Comparison of ENCODE assay signal across 24 mouse cellular contexts in genomic region chr7:136542896-136543295, GRCm38 (mm10).
DNase-seq lines count a peak whose midpoint lies in the region; ATAC-seq lines count a peak whose summit lies in the region.
"Had no signal": no experiment of that assay in that cellular context is flagged by ENCODE, and none has a peak within 500 bp of the region (broad histone marks: within the 10 kb centered on the region; RNA-seq: fewer than 3 reads in every experiment).

No protein-coding gene starts in this region.

- no peaks in the 10 kb centered on the region for H3K9me3 ChIP-seq in embryonic facial prominence, embryonic 15.5 days (replicated peaks)
- no peaks in the 10 kb centered on the region for H3K9me3 ChIP-seq in embryonic facial prominence, embryonic 10.5 days
- no peaks in the 10 kb centered on the region for H3K9me3 ChIP-seq in heart, embryonic 10.5 days
- H3K9me3 ChIP-seq in midbrain, embryonic 10.5 days (replicated peaks), result no peaks in the 10 kb centered on the region
- no peaks in the 10 kb centered on the region for H3K9me3 ChIP-seq in midbrain, embryonic 14.5 days (ENCODE audit: control insufficient read depth, low read length)
- no peaks in the 10 kb centered on the region for H3K9me3 ChIP-seq in neural tube, embryonic 14.5 days (ENCODE audit: control insufficient read depth, low read length)
- H3K9me3 ChIP-seq: embryonic facial prominence, embryonic 13.5 days; forebrain, embryonic 13.5 days; forebrain, embryonic 15.5 days had no signal

- H3K36me3 ChIP-seq in embryonic facial prominence, embryonic 15.5 days, result no peaks in the 10 kb centered on the region
- no peaks in the 10 kb centered on the region for H3K36me3 ChIP-seq in embryonic facial prominence, embryonic 10.5 days (replicated peaks)
- H3K36me3 ChIP-seq in heart, embryonic 10.5 days, result no peaks in the 10 kb centered on the region
- H3K36me3 ChIP-seq in midbrain, embryonic 10.5 days, result no peaks in the 10 kb centered on the region
- no peaks in the 10 kb centered on the region for H3K36me3 ChIP-seq in midbrain, embryonic 14.5 days (ENCODE audit: control insufficient read depth, insufficient read depth, low read length)
- no peaks in the 10 kb centered on the region for H3K36me3 ChIP-seq in neural tube, embryonic 14.5 days (ENCODE audit: control insufficient read depth, insufficient read depth, low read length)
- H3K36me3 ChIP-seq: embryonic facial prominence, embryonic 13.5 days; forebrain, embryonic 15.5 days; G1E had no signal

- no peak overlapping the region for H3K4me2 ChIP-seq in embryonic facial prominence, embryonic 15.5 days (replicated peaks)
- H3K4me2 ChIP-seq in midbrain, embryonic 14.5 days (ENCODE audit: low read length), result no peak overlapping the region
- H3K4me2 ChIP-seq in neural tube, embryonic 14.5 days (ENCODE audit: low read depth, low read length), result no peak overlapping the region
- H3K4me2 ChIP-seq: embryonic facial prominence, embryonic 13.5 days; forebrain, embryonic 13.5 days; forebrain, embryonic 15.5 days had no signal

- no peak overlapping the region for H3K27ac ChIP-seq in embryonic facial prominence, embryonic 15.5 days (replicated peaks)
- no peak overlapping the region for H3K27ac ChIP-seq in embryonic facial prominence, embryonic 10.5 days (replicated peaks)
- no peak overlapping the region for H3K27ac ChIP-seq in heart, embryonic 10.5 days
- no peak overlapping the region for H3K27ac ChIP-seq in midbrain, embryonic 10.5 days (replicated peaks)
- no peak overlapping the region for H3K27ac ChIP-seq in midbrain, embryonic 14.5 days (replicated peaks; ENCODE audit: low read depth, low read length)
- H3K27ac ChIP-seq in neural tube, embryonic 14.5 days (ENCODE audit: low read depth, low read length), result peak overlapping the region; percentile 18; the same call in 1 of the 2 replicates
- H3K27ac ChIP-seq: embryonic facial prominence, embryonic 13.5 days; forebrain, embryonic 13.5 days; forebrain, embryonic 15.5 days had no signal

- intact Hi-C loops in heart, postnatal 14 days (cut with DNase I), result loop anchor here (10.0 kb wide), 1 partner anchor 62 kb away; no protein-coding TSS in a partner anchor

- H3K9ac ChIP-seq in embryonic facial prominence, embryonic 15.5 days, result no peak overlapping the region
- no peak overlapping the region for H3K9ac ChIP-seq in midbrain, embryonic 14.5 days (replicated peaks; ENCODE audit: low read length)
- H3K9ac ChIP-seq in neural tube, embryonic 14.5 days (replicated peaks; ENCODE audit: low read depth, low read length), result no peak overlapping the region
- H3K9ac ChIP-seq: embryonic facial prominence, embryonic 13.5 days; forebrain, embryonic 13.5 days; forebrain, embryonic 15.5 days had no signal

- H3K27me3 ChIP-seq in embryonic facial prominence, embryonic 15.5 days, result peaks cover 6% of the 10 kb centered on the region; the same call in 1 of the 2 replicates
- peaks cover 60% of the 10 kb centered on the region for H3K27me3 ChIP-seq in embryonic facial prominence, embryonic 10.5 days (replicated peaks; ENCODE audit: low read depth, poor library complexity, severe bottlenecking)
- H3K27me3 ChIP-seq in heart, embryonic 10.5 days (ENCODE audit: insufficient read depth, poor library complexity, severe bottlenecking), result 0 out of 2 replicates have a peak, but pooled peaks cover 11% of the 10 kb centered on the region
- peaks cover 76% of the 10 kb centered on the region for H3K27me3 ChIP-seq in midbrain, embryonic 10.5 days (ENCODE audit: low read depth, poor library complexity, severe bottlenecking)
- no peaks in the 10 kb centered on the region for H3K27me3 ChIP-seq in midbrain, embryonic 14.5 days (ENCODE audit: control insufficient read depth, insufficient read depth, low read length)
- H3K27me3 ChIP-seq in neural tube, embryonic 14.5 days (ENCODE audit: control insufficient read depth, insufficient read depth, low read length), result no peaks in the 10 kb centered on the region
- H3K27me3 ChIP-seq: forebrain, embryonic 15.5 days; Patski had no signal

- 67% methylated on average over 7 of the region's 7 CpGs for WGBS in embryonic facial prominence, embryonic 15.5 days
- 77% methylated on average over 7 of the region's 7 CpGs for WGBS in embryonic facial prominence, embryonic 10.5 days
- 71% methylated on average over 7 of the region's 7 CpGs for WGBS in heart, embryonic 10.5 days
- WGBS in midbrain, embryonic 10.5 days, result 73% methylated on average over 7 of the region's 7 CpGs
- WGBS in midbrain, embryonic 14.5 days, result 78% methylated on average over 7 of the region's 7 CpGs
- 61% methylated on average over 7 of the region's 7 CpGs for WGBS in neural tube, embryonic 14.5 days

- peaks cover 8% of the 10 kb centered on the region; the same call in 1 of the 2 replicates for H3K4me1 ChIP-seq in embryonic facial prominence, embryonic 15.5 days
- peaks cover 27% of the 10 kb centered on the region for H3K4me1 ChIP-seq in embryonic facial prominence, embryonic 10.5 days
- H3K4me1 ChIP-seq in heart, embryonic 10.5 days, result peaks cover 5% of the 10 kb centered on the region; the same call in 1 of the 2 replicates
- H3K4me1 ChIP-seq in midbrain, embryonic 10.5 days, result peaks cover 32% of the 10 kb centered on the region
- peaks cover 4% of the 10 kb centered on the region for H3K4me1 ChIP-seq in midbrain, embryonic 14.5 days (ENCODE audit: control insufficient read depth, insufficient read depth, low read length)
- no peaks in the 10 kb centered on the region for H3K4me1 ChIP-seq in neural tube, embryonic 14.5 days (ENCODE audit: control insufficient read depth, insufficient read depth, low read length)

- no peak overlapping the region for H3K4me3 ChIP-seq in embryonic facial prominence, embryonic 15.5 days (replicated peaks)
- no peak overlapping the region for H3K4me3 ChIP-seq in embryonic facial prominence, embryonic 10.5 days
- H3K4me3 ChIP-seq in heart, embryonic 10.5 days, result no peak overlapping the region
- H3K4me3 ChIP-seq in midbrain, embryonic 10.5 days, result no peak overlapping the region
- H3K4me3 ChIP-seq in midbrain, embryonic 14.5 days (replicated peaks; ENCODE audit: low read depth, low read length), result no peak overlapping the region
- no peak overlapping the region for H3K4me3 ChIP-seq in neural tube, embryonic 14.5 days (ENCODE audit: low read depth, low read length)
- H3K4me3 ChIP-seq: embryonic facial prominence, embryonic 13.5 days; forebrain, embryonic 13.5 days; forebrain, embryonic 15.5 days had no signal

- ATAC-seq in embryonic facial prominence, embryonic 15.5 days (ENCODE audit: insufficient number of reproducible peaks, low FRiP score, low TSS enrichment, low read depth), result 0 out of 2 replicates have a peak, but pooled peaks have one; percentile 47
- no peak for ATAC-seq in midbrain, embryonic 14.5 days (ENCODE audit: low FRiP score, low TSS enrichment)
- no peak for ATAC-seq in neural tube, embryonic 14.5 days (ENCODE audit: low read depth)
- ATAC-seq: activated CD4-positive, CD25-positive, alpha-beta regulatory T cell, adult 4 months; CD4-positive, CD25-positive, alpha-beta regulatory T cell, adult 4 months; forebrain, embryonic 15.5 days; Patski had no signal

- no peak for DNase-seq in embryonic facial prominence, embryonic 10.5 days (ENCODE audit: low spot score)
- DNase-seq in heart, embryonic 10.5 days (ENCODE audit: low spot score), result peak; percentile 62
- no peak for DNase-seq in heart, postnatal 14 days
- peak; percentile 14 for DNase-seq in midbrain, embryonic 10.5 days (ENCODE audit: low spot score)
- no peak for DNase-seq in midbrain, embryonic 14.5 days
- DNase-seq in neural tube, embryonic 10.5 days (ENCODE audit: extremely low spot score, low spot score), result no peak
- DNase-seq: adrenal gland, adult 8-10 months; adrenal gland, postnatal 14 days; adrenal gland, postnatal 36 days; B cell, adult 2 months; cerebellum, adult 11-12 months; cerebellum, adult 2 months; cerebellum, adult 9-10 months; cerebellum, postnatal 10 days; cerebellum, postnatal 25 days had no signal

Comparison
In these comparisons a context has a peak if more than half of its experiments do, and no peak if none do; other contexts are left out.
1. DNase-seq: peak in heart, embryonic 10.5 days (single experiment) and midbrain, embryonic 10.5 days (single experiment); none in embryonic facial prominence, embryonic 10.5 days (single experiment), heart, postnatal 14 days (0 of 2), midbrain, embryonic 14.5 days (single experiment) and neural tube, embryonic 10.5 days (single experiment).